Mouse (Mus musculus) layer of hippocampus, adult 9-10 months (tissue): ENCODE measurements at regions not wholly inside any gene's neighbourhood (a gene's known extent, or its start where the extent isn't known, plus 50 kb on each side); places are given as distances from the start of the nearest gene placed in this dataset.

Experiments used
- DNase-seq: peaks from one replicate; pipeline ENCODE4 v3.0.0; 2022; ENCODE audit warnings: low spot score

DNA sequence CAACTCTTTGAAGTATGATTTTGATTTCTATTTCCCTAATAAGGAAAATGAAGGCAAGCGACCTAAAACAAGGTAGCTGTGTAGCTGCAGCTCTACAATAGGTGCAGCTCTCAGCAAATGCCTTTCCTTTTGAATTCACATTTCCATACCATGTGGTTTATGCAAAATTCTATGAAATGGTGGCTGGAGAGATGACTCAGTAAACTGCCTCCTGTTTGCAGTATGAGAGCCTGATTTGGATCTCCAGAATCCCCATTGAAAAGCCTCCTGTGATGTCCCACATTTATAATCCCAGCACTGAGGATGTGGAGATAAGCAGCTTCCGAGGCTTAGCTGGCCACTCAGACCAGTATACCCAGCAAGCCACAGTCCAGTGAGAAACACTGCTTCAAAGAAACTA, 59.6 kb downstream of the Npy1r start:
- DNase-seq, result no peak

DNA sequence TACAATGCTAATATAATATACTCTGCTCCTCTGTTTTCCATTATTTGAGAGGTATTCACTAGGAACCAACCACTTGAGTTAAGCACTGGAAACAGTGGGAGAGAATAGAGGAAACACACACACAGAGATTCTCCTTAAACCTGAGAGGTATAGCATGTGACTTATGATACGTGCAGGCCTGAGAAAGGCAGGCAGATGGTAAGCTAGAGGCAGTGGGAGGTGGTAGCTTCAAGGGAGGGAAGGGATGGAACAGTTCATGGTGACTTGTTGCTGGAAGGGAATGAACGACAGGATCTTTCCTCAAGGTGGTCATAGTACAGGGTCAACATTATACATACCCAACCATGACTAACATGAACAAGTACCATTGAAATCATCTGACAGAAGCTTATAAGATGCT, 60.8 kb downstream of the Npy1r start:
- no peak for DNase-seq

DNA sequence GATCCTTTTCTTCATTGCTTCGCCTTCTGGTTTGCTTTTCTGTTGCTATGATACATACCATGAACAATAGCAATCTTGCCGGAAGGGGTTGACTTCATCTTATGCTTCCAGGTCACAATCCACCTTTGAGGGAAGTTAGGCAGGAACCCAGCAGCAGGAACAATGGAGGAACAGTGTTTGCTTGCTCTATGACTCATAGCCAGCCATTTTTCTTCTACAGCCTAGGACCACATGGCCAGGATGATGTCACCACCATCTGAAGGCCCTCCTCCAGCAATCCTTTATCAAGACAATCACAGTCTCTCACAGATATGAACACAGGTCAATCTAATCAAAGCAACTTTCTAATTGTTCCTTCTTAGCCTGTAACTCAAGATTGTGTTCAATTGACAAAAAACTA, 61.5 kb downstream of the Npy1r start:
- DNase-seq, result no peak

DNA sequence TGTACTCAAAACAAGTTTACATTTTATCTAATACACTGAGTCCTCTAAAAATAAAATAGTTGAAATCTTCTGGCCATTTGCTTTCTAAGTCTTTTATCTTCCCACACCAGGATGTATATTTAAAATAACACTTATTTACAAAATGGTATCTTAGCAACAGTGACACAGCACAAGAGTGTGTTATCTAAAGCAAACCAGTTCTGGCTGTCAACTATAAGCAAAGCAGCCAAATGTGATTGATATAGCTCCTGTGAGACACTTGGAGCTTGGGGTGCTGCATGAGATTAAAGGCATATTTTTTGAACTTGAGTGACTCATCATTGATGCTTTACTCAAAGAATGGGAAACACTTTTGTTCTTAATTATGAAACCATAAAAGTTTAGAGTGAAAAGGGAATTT, 62.7 kb downstream of the Npy1r start:
- no peak for DNase-seq

DNA sequence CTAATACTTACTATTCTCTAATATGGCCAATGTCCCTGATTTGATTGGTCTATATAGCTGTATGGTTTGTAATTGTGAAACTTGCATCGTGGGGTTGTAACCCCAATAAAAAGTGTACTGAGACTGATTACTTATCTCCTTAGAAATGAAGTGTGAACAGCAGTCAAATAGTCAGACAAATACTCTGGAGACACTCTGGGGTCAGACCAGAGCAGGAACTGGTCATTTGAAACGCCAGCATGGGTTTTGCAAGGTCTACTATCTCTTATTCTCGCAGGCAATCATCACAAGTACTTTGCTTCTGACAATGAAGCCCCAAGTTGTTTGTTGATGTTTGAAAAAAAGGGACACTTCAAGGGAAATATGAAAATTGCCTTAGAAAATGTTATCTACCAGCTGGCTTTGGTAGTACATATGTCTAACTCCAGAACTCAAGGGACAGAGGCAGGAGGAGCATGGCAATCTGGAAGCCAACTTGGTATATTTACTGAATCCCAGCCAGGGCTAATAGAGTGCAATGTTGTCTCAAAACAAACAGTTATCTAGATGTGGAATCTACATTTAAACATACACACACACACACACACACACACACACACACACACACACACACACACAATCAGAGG, 64.1 kb downstream of the Npy1r start:
- no peak for DNase-seq

DNA sequence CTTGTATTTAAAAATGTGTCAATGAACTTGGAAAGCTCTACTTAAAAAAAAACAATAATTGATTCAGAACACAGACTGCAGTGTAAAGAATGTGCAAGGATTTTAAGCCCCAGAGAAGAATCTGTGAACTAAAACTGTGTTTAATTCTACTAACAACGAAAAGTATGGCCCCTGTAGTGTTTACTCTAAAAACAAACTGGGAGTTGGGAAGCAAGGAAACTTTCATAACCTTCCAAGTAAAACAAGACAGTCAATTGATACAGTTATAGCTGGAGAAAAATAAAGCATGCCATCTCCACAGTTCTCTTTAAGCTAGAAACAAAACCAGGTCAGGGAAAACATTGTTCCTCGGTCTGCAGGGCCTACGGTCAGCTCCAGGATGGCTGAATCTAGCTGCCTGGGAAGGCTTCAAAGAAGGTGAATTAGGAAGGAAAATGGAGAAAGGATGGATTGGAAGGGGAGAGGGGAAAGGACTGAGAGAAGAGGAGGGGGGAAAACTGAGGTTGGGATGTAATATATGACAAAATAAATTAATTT, 68.1 kb downstream of the Npy1r start:
- DNase-seq, result no peak

DNA sequence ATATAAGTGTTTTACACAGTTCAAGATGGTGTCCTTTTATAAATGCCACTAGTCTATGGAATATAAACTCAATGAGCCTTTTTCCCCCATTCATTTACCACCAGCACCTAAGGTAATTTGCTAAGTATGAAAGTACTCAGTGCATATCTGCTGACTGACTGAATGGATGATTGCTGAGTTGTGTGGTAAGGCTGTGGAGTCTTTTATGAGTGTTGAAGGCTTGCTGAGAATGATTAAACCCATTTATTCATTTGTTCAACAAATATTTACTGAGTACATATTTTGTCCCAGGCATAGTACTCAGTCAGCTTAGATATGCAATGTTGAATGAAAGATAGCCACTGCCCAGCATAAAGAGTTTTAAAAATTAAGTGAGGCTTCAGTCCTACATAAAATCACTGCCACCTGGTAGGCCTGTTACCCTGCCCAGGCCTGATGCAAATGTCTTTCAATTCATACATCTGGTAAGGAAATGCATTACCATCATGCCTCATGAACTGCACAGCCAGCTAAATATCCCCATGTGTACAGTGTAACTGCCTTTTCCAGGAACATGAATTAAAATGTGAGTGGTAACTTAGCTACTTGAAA, 71.5 kb downstream of the Npy1r start:
- DNase-seq, result no peak

DNA sequence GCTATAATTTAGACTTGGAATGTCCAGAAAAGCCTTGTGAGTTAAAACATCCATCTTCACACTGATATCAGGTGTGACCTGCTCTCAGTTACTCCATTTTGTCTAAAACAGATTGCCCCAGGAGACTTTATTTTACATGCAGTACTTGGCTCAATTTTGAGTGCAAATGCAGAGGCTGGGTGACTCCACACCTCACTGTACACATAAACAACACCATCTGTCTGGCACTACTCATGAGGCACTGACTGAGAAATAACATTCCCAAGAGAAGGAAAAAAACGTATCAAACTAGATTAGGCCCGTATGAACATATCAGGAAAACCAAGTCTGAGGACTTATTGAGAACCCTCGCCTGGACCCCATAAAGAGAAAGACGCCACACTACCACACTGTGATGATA, 74.1 kb downstream of the Npy1r start:
- no peak for DNase-seq

DNA sequence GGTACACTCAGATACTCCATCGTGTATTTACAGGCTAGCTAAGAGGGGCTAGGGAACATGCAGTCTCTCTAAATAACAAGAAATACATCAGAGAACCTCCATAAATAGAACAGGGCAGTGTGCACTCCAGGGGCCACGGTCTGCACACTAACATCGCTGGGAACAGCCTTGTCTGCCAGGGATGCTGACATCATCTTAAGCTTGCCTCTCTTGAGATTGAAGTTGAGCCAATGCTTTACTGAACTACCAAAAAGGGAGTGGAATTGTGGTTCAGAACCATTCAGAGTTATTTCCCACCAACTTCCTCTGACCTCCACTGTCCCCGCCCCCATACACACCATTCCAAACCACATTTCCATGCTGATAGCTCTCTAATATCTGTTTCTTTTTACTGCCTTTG, 75.7 kb downstream of the Npy1r start:
- DNase-seq, result no peak

DNA sequence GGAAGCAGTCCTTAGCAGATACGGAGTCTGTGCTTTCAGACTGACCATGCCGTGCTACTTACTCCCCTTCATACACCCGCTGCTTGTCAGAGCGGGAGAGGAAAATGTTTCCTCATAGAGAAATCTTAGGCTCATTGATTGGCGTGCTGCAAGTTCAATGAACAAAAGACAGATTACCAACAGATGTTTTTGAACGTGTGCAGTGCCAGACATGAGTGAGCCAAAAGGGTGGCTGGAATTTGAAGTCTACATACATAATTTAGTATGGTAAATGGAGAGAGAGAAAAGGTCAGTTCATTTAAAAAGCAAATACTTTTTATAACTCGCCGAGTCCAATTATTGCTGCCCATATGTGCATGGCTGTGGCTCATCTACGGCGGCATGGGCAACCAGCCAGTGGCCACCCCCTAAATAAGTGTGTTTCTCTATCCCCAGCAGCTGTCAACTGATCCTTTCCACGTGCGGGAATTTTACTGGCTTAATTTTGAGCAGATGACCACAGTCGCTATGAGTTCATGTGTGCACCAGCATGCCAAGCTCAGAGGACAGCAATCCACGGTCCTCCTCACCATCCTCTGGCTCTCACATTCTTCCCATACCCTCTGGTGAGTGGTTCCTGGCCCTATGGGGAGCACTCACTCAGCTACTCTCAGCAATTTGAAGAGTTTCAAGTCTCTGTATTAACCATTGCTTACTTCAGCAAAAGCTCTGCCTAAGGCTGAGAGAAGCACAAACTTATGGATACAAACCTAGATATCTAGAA, 80.3 kb downstream of the Npy1r start:
- DNase-seq, result no peak

DNA sequence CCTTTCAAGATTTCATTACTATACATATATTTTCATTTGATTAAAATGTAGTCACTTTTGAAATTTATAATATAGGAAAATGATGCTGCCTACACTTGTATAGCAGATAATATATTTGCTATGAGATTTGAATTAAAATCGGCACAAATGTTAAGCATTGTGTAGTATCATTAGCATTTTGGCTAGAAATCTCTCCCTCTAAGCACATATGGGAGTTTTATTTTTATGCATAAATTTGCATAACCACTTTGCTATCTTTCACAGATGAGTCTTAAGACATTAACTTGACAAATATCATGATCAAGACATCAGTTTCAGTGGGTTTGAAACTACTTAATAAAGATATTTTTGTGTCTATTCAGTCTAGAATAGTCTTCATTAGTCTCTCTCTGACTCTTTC, 80.4 kb upstream of the Naf1 start:
- no peak for DNase-seq

DNA sequence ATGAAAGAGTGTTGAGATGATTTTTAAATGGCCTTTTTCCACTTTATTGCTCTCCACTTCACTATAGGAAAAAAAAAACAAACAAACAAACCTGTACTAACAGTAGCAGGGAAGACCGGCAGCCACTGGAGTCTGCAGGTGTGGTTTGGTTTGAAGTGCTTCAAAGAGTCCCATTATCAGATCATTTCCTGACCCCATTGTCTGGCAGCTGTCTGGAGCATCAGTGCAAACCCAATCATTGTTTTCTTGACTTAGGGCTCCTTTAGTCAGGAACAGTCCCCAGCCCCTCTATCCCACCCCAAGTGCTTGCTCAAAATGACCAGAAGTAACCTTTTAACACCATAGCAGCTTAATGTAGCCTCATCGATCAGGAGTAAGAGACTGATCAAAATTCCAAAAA, 77.4 kb upstream of the Naf1 start:
- no peak for DNase-seq

DNA sequence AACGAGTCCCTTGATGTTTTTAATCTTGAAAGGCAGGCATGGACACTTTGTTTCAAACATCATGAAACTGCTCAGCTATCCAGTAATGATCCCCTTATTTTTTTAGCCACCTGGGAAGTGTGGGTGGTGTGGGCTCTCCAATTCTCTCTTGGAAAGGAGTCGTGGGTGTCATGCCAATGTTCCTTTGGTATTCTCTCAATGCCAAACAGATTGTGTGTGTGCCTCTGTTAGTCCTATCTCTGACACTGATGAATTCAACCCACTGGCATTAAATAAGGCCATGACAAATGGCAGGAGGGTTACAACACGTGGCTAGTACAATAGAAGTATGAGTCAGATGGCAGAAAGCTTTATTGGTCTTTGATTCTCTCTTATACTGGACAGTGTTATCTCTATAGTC, 74.0 kb upstream of the Naf1 start:
- DNase-seq, result peak; percentile 45
